Mouse (Mus musculus): ENCODE measurements around the gene Imp3. TPM values are rescaled to one million over a fixed set of nuclear protein-coding genes. Genes with fewer than 3 reads are reported as not detected.

Imp3 gene
- polyA plus RNA-seq, 1 experiment from 2014 or later = 58.4 TPM

GRCm38 (mm10) chr9:56892111-56892510, 45.2 kb upstream of the Imp3 start:
- no peak overlapping the region for H3K27ac ChIP-seq (ENCODE audit: low read depth, low read length)
- no peak overlapping the region for H3K9ac ChIP-seq (ENCODE audit: low read depth, low read length)
- peaks cover 16% of the 10 kb centered on the region; the same call in 1 of the 2 replicates for H3K36me3 ChIP-seq (ENCODE audit: control insufficient read depth, insufficient read depth)
- WGBS = 89% methylated on average over 10 of the region's 10 CpGs
- no peaks in the 10 kb centered on the region for H3K9me3 ChIP-seq (ENCODE audit: control insufficient read depth)
- H3K4me3 ChIP-seq (ENCODE audit: low read depth, low read length) = no peak overlapping the region
- H3K4me2 ChIP-seq (replicated peaks; ENCODE audit: low read depth) = no peak overlapping the region
- H3K4me1 ChIP-seq (replicated peaks; ENCODE audit: control insufficient read depth, insufficient read depth, low read length) = no peaks in the 10 kb centered on the region
- TF ChIP-seq CTCF (IDR thresholded peaks at IDR 0.05; ENCODE audit: low read depth) = no peak
- no peak for ATAC-seq
- peaks cover 6% of the 10 kb centered on the region; the same call in 1 of the 2 replicates for H3K27me3 ChIP-seq (replicated peaks; ENCODE audit: control insufficient read depth, insufficient read depth, low read length)

GRCm38 (mm10) chr9:56893313-56893712, 44.0 kb upstream of the Imp3 start:
- peaks cover 6% of the 10 kb centered on the region; the same call in 1 of the 2 replicates for H3K27me3 ChIP-seq (replicated peaks; ENCODE audit: control insufficient read depth, insufficient read depth, low read length)
- no peaks in the 10 kb centered on the region for H3K4me1 ChIP-seq (replicated peaks; ENCODE audit: control insufficient read depth, insufficient read depth, low read length)
- no peak for TF ChIP-seq CTCF (IDR thresholded peaks at IDR 0.05; ENCODE audit: low read depth)
- peaks cover 11% of the 10 kb centered on the region; the same call in 1 of the 2 replicates for H3K36me3 ChIP-seq (ENCODE audit: control insufficient read depth, insufficient read depth)
- no peak overlapping the region for H3K27ac ChIP-seq (ENCODE audit: low read depth, low read length)
- WGBS = 76% methylated on average over 8 of the region's 8 CpGs
- no peak overlapping the region for H3K9ac ChIP-seq (ENCODE audit: low read depth, low read length)
- H3K9me3 ChIP-seq (ENCODE audit: control insufficient read depth) = no peaks in the 10 kb centered on the region
- no peak overlapping the region for H3K4me3 ChIP-seq (ENCODE audit: low read depth, low read length)
- no peak overlapping the region for H3K4me2 ChIP-seq (replicated peaks; ENCODE audit: low read depth)
- ATAC-seq = no peak

- H3K27me3 ChIP-seq (replicated peaks; ENCODE audit: control insufficient read depth, insufficient read depth, low read length) = peaks cover 6% of the 10 kb centered on the region; the same call in 1 of the 2 replicates
- no peaks in the 10 kb centered on the region for H3K4me1 ChIP-seq (replicated peaks; ENCODE audit: control insufficient read depth, insufficient read depth, low read length)
- peaks cover 11% of the 10 kb centered on the region; the same call in 1 of the 2 replicates for H3K36me3 ChIP-seq (ENCODE audit: control insufficient read depth, insufficient read depth)
- H3K9me3 ChIP-seq (ENCODE audit: control insufficient read depth) = no peaks in the 10 kb centered on the region
- H3K27ac ChIP-seq (ENCODE audit: low read depth, low read length) = no peak overlapping the region
- H3K4me2 ChIP-seq (replicated peaks; ENCODE audit: low read depth) = no peak overlapping the region
- H3K9ac ChIP-seq (ENCODE audit: low read depth, low read length) = no peak overlapping the region
- WGBS = 18% methylated on average over 3 of the region's 3 CpGs
- TF ChIP-seq CTCF (IDR thresholded peaks at IDR 0.05; ENCODE audit: low read depth) = peak; percentile 54
- ATAC-seq = no peak
- H3K4me3 ChIP-seq (ENCODE audit: low read depth, low read length) = no peak overlapping the region
Observed at GRCm38 (mm10) chr9:56894006-56894405, 43.3 kb upstream of the Imp3 start.

- ATAC-seq = no peak
- no peaks in the 10 kb centered on the region for H3K9me3 ChIP-seq (ENCODE audit: control insufficient read depth)
- H3K27ac ChIP-seq (ENCODE audit: low read depth, low read length) = no peak overlapping the region
- H3K4me3 ChIP-seq (ENCODE audit: low read depth, low read length) = no peak overlapping the region
- peaks cover 11% of the 10 kb centered on the region; the same call in 1 of the 2 replicates for H3K36me3 ChIP-seq (ENCODE audit: control insufficient read depth, insufficient read depth)
- H3K9ac ChIP-seq (ENCODE audit: low read depth, low read length) = no peak overlapping the region
- no peaks in the 10 kb centered on the region for H3K27me3 ChIP-seq (replicated peaks; ENCODE audit: control insufficient read depth, insufficient read depth, low read length)
- H3K4me1 ChIP-seq (replicated peaks; ENCODE audit: control insufficient read depth, insufficient read depth, low read length) = no peaks in the 10 kb centered on the region
- no peak for TF ChIP-seq CTCF (IDR thresholded peaks at IDR 0.05; ENCODE audit: low read depth)
- 92% methylated on average over 12 of the region's 12 CpGs for WGBS
- no peak overlapping the region for H3K4me2 ChIP-seq (replicated peaks; ENCODE audit: low read depth)
Observed at GRCm38 (mm10) chr9:56896779-56897178, 40.5 kb upstream of the Imp3 start.

- H3K4me3 ChIP-seq (ENCODE audit: low read depth, low read length) = no peak overlapping the region
- no peak overlapping the region for H3K9ac ChIP-seq (ENCODE audit: low read depth, low read length)
- ATAC-seq = no peak
- no peaks in the 10 kb centered on the region; the same call in 1 of the 2 replicates for H3K36me3 ChIP-seq (ENCODE audit: control insufficient read depth, insufficient read depth)
- no peaks in the 10 kb centered on the region for H3K9me3 ChIP-seq (ENCODE audit: control insufficient read depth)
- H3K27ac ChIP-seq (ENCODE audit: low read depth, low read length) = no peak overlapping the region
- 82% methylated on average over 11 of the region's 11 CpGs for WGBS
- no peaks in the 10 kb centered on the region for H3K4me1 ChIP-seq (replicated peaks; ENCODE audit: control insufficient read depth, insufficient read depth, low read length)
- no peaks in the 10 kb centered on the region for H3K27me3 ChIP-seq (replicated peaks; ENCODE audit: control insufficient read depth, insufficient read depth, low read length)
- H3K4me2 ChIP-seq (replicated peaks; ENCODE audit: low read depth) = no peak overlapping the region
- no peak for TF ChIP-seq CTCF (IDR thresholded peaks at IDR 0.05; ENCODE audit: low read depth)
Observed at GRCm38 (mm10) chr9:56899409-56899808, 37.9 kb upstream of the Imp3 start.

GRCm38 (mm10) chr9:56900060-56900459, 37.2 kb upstream of the Imp3 start:
- Histone ChIP-seq H3K4me3 (ENCODE audit: low read depth, low read length) (no peak overlapping the region), H3K4me1 (replicated peaks; ENCODE audit: control insufficient read depth, insufficient read depth, low read length) (no peaks in the 10 kb centered on the region), H3K4me2 (replicated peaks; ENCODE audit: low read depth) (no peak overlapping the region), H3K9ac (ENCODE audit: low read depth, low read length) (no peak overlapping the region), H3K27me3 (replicated peaks; ENCODE audit: control insufficient read depth, insufficient read depth, low read length) (no peaks in the 10 kb centered on the region), H3K9me3 (ENCODE audit: control insufficient read depth) (no peaks in the 10 kb centered on the region), H3K27ac (ENCODE audit: low read depth, low read length) (no peak overlapping the region), H3K36me3 (ENCODE audit: control insufficient read depth, insufficient read depth) (no peaks in the 10 kb centered on the region; the same call in 1 of the 2 replicates)
- no peak for ATAC-seq
- TF ChIP-seq CTCF (IDR thresholded peaks at IDR 0.05; ENCODE audit: low read depth) = no peak; the same call in 1 of the 2 replicates

GRCm38 (mm10) chr9:56900571-56900970, 36.7 kb upstream of the Imp3 start:
- H3K36me3 ChIP-seq (ENCODE audit: control insufficient read depth, insufficient read depth) = no peaks in the 10 kb centered on the region; the same call in 1 of the 2 replicates
- H3K4me3 ChIP-seq (ENCODE audit: low read depth, low read length) = no peak overlapping the region
- no peaks in the 10 kb centered on the region for H3K4me1 ChIP-seq (replicated peaks; ENCODE audit: control insufficient read depth, insufficient read depth, low read length)
- H3K4me2 ChIP-seq (replicated peaks; ENCODE audit: low read depth) = no peak overlapping the region
- ATAC-seq = no peak
- H3K9me3 ChIP-seq (ENCODE audit: control insufficient read depth) = no peaks in the 10 kb centered on the region
- H3K27me3 ChIP-seq (replicated peaks; ENCODE audit: control insufficient read depth, insufficient read depth, low read length) = no peaks in the 10 kb centered on the region
- no peak overlapping the region for H3K9ac ChIP-seq (ENCODE audit: low read depth, low read length)
- H3K27ac ChIP-seq (ENCODE audit: low read depth, low read length) = no peak overlapping the region
- TF ChIP-seq CTCF (IDR thresholded peaks at IDR 0.05; ENCODE audit: low read depth) = no peak
- WGBS = 43% methylated on average over 9 of the region's 9 CpGs
